Mouse (Mus musculus) G1E-ER4 (cell line): ENCODE data around the gene Lgals9. TPM values are rescaled to one million over a fixed set of nuclear protein-coding genes. Genes with fewer than 3 reads are reported as not detected.

Experiments
- GATA1 ChIP-seq: IDR thresholded peaks from one replicate; pipeline ENCODE4 v1.8.0; 2012; ENCODE audit warnings: low read length, inconsistent platforms
- polyA plus RNA-seq: library from polyadenylated mRNA; stranded (reverse); fragments of >175 nt; gene quantifications from 2 replicates; pipeline ENCODE4 v1.2.3, GENCODE M21; 2012

Gene Lgals9
- polyA plus RNA-seq = 37.5 and 52.0 TPM in 2 replicates

- TF ChIP-seq GATA1 = no peak
Observed at GRCm38 (mm10) chr11:78984483-78985177, at the start of gene Lgals9. Gene Lgals9 (minus strand): TSS chr11:78984946.

GRCm38 (mm10) chr11:79033636-79034035, 48.9 kb upstream of the Lgals9 start:
- TF ChIP-seq GATA1 = no peak

- no peak for TF ChIP-seq GATA1
Observed at GRCm38 (mm10) chr11:79033021-79033420, 48.3 kb upstream of the Lgals9 start.

GRCm38 (mm10) chr11:79031452-79031746, 46.7 kb upstream of the Lgals9 start:
- no peak for TF ChIP-seq GATA1

GRCm38 (mm10) chr11:79030570-79031451, 46.1 kb upstream of the Lgals9 start:
- no peak for TF ChIP-seq GATA1

GRCm38 (mm10) chr11:79023751-79024150, 39.0 kb upstream of the Lgals9 start:
- TF ChIP-seq GATA1 = no peak

- no peak for TF ChIP-seq GATA1
Observed at GRCm38 (mm10) chr11:79023342-79023741, 38.6 kb upstream of the Lgals9 start.

GRCm38 (mm10) chr11:79022836-79023235, 38.1 kb upstream of the Lgals9 start:
- no peak for TF ChIP-seq GATA1

- no peak for TF ChIP-seq GATA1
Observed at GRCm38 (mm10) chr11:79020535-79021045, 35.8 kb upstream of the Lgals9 start.

- no peak for TF ChIP-seq GATA1
Observed at GRCm38 (mm10) chr11:79019839-79020534, 35.2 kb upstream of the Lgals9 start.

GRCm38 (mm10) chr11:79018954-79019704, 34.4 kb upstream of the Lgals9 start:
- no peak for TF ChIP-seq GATA1

- TF ChIP-seq GATA1 = no peak
Observed at GRCm38 (mm10) chr11:79017161-79017606, 32.4 kb upstream of the Lgals9 start.

- no peak for TF ChIP-seq GATA1
Observed at GRCm38 (mm10) chr11:79016236-79016635, 31.5 kb upstream of the Lgals9 start.

- no peak for TF ChIP-seq GATA1
Observed at GRCm38 (mm10) chr11:79015660-79016215, 31.0 kb upstream of the Lgals9 start.
